Mouse (Mus musculus): ENCODE data around the gene Ppp6r2. TPM values are rescaled to one million over a fixed set of nuclear protein-coding genes. Genes with fewer than 3 reads are reported as not detected.

Gene Ppp6r2
- total and polyA plus RNA-seq, 3 experiments = 34.9 to 107 (median 65.5) TPM

- H3K27me3 ChIP-seq (ENCODE audit: insufficient read depth, low read length) = no peaks in the 10 kb centered on the region
- ATAC-seq (ENCODE audit: extremely low read depth, insufficient number of reproducible peaks, low FRiP score, poor library complexity, severe bottlenecking) (no peak), DNase-seq (ENCODE audit: low spot score) (no peak)
- peaks cover 39% of the 10 kb centered on the region for H3K4me1 ChIP-seq (ENCODE audit: insufficient read depth, low read depth, low read length)
- H3K4me3 ChIP-seq (ENCODE audit: low read depth, low read length) = no peak overlapping the region
- TF ChIP-seq GATA2 (IDR thresholded peaks at IDR 0.05; ENCODE audit: borderline replicate concordance, low read depth, low read length) (no peak), CTCF (IDR thresholded peaks at IDR 0.05; ENCODE audit: low read depth, low read length) (no peak), GATA1 (IDR thresholded peaks at IDR 0.05; ENCODE audit: borderline replicate concordance, low read length) (no peak)
- H3K36me3 ChIP-seq (replicated peaks) = peaks cover 92% of the 10 kb centered on the region
- H3K9me3 ChIP-seq (replicated peaks) = no peaks in the 10 kb centered on the region
Observed at GRCm38 (mm10) chr15:89307461-89307860, 96.1 kb downstream of the Ppp6r2 start.

- ATAC-seq (ENCODE audit: extremely low read depth, insufficient number of reproducible peaks, low FRiP score, poor library complexity, severe bottlenecking) = no peak
- Histone ChIP-seq H3K9me3 (replicated peaks) (no peaks in the 10 kb centered on the region), H3K4me3 (ENCODE audit: low read depth, low read length) (no peak overlapping the region), H3K4me1 (ENCODE audit: insufficient read depth, low read depth, low read length) (peaks cover 49% of the 10 kb centered on the region), H3K36me3 (replicated peaks) (peaks cover 92% of the 10 kb centered on the region), H3K27me3 (ENCODE audit: insufficient read depth, low read length) (no peaks in the 10 kb centered on the region)
- no peak for DNase-seq (ENCODE audit: low spot score)
- TF ChIP-seq CTCF (IDR thresholded peaks at IDR 0.05; ENCODE audit: low read depth, low read length) (no peak), POLR2AphosphoS5 (IDR thresholded peaks at IDR 0.05; ENCODE audit: insufficient replicate concordance, low read depth, low read length) (no peak), TAL1 (conservative IDR thresholded peaks at IDR 0.05; ENCODE audit: low read depth, low read length) (no peak), GATA1 (IDR thresholded peaks at IDR 0.05; ENCODE audit: borderline replicate concordance, low read length) (no peak), GATA2 (IDR thresholded peaks at IDR 0.05; ENCODE audit: borderline replicate concordance, low read depth, low read length) (no peak)
Observed at GRCm38 (mm10) chr15:89308406-89309139, 97.2 kb downstream of the Ppp6r2 start.

GRCm38 (mm10) chr15:89309962-89310498, 98.7 kb downstream of the Ppp6r2 start:
- Histone ChIP-seq H3K27me3 (ENCODE audit: insufficient read depth, low read length) (no peaks in the 10 kb centered on the region), H3K4me1 (ENCODE audit: insufficient read depth, low read depth, low read length) (peaks cover 58% of the 10 kb centered on the region), H3K9me3 (replicated peaks) (no peaks in the 10 kb centered on the region), H3K36me3 (replicated peaks) (peaks cover 81% of the 10 kb centered on the region), H3K4me3 (ENCODE audit: low read depth, low read length) (peak overlapping the region; percentile 48; the same call in 1 of the 2 replicates)
- no peak for TF ChIP-seq GATA2 (IDR thresholded peaks at IDR 0.05; ENCODE audit: borderline replicate concordance, low read depth, low read length)
- TF ChIP-seq POLR2AphosphoS5 (IDR thresholded peaks at IDR 0.05; ENCODE audit: insufficient replicate concordance, low read depth, low read length) = no peak
- TF ChIP-seq GATA1 (IDR thresholded peaks at IDR 0.05; ENCODE audit: borderline replicate concordance, low read length) = no peak
- TF ChIP-seq CTCF (IDR thresholded peaks at IDR 0.05; ENCODE audit: low read depth, low read length) = no peak
- TF ChIP-seq TAL1 (conservative IDR thresholded peaks at IDR 0.05; ENCODE audit: low read depth, low read length) = no peak; the same call in 1 of the 2 replicates
- ATAC-seq (ENCODE audit: extremely low read depth, insufficient number of reproducible peaks, low FRiP score, poor library complexity, severe bottlenecking) (peak; percentile 37), DNase-seq (ENCODE audit: low spot score) (peak; percentile 61)

GRCm38 (mm10) chr15:89313359-89313758, 102.0 kb downstream of the Ppp6r2 start:
- Histone ChIP-seq H3K27me3 (ENCODE audit: insufficient read depth, low read length) (no peaks in the 10 kb centered on the region), H3K36me3 (replicated peaks) (peaks cover 47% of the 10 kb centered on the region), H3K4me3 (ENCODE audit: low read depth, low read length) (no peak overlapping the region; the same call in 1 of the 2 replicates), H3K4me1 (ENCODE audit: insufficient read depth, low read depth, low read length) (peaks cover 66% of the 10 kb centered on the region), H3K9me3 (replicated peaks) (no peaks in the 10 kb centered on the region)
- DNase-seq (ENCODE audit: low spot score) (no peak), ATAC-seq (ENCODE audit: extremely low read depth, insufficient number of reproducible peaks, low FRiP score, poor library complexity, severe bottlenecking) (no peak)
- TF ChIP-seq POLR2AphosphoS5 (IDR thresholded peaks at IDR 0.05; ENCODE audit: insufficient replicate concordance, low read depth, low read length) (no peak), TAL1 (conservative IDR thresholded peaks at IDR 0.05; ENCODE audit: low read depth, low read length) (no peak), CTCF (IDR thresholded peaks at IDR 0.05; ENCODE audit: low read depth, low read length) (no peak), GATA2 (IDR thresholded peaks at IDR 0.05; ENCODE audit: borderline replicate concordance, low read depth, low read length) (no peak), GATA1 (IDR thresholded peaks at IDR 0.05; ENCODE audit: borderline replicate concordance, low read length) (no peak)

- H3K27me3 ChIP-seq (ENCODE audit: insufficient read depth, low read length) = no peaks in the 10 kb centered on the region; the same call in 1 of the 2 replicates
- peaks cover 40% of the 10 kb centered on the region for H3K36me3 ChIP-seq (replicated peaks)
- no peak for ATAC-seq (ENCODE audit: extremely low read depth, insufficient number of reproducible peaks, low FRiP score, poor library complexity, severe bottlenecking)
- no peaks in the 10 kb centered on the region for H3K9me3 ChIP-seq (replicated peaks)
- TF ChIP-seq GATA1 (IDR thresholded peaks at IDR 0.05; ENCODE audit: borderline replicate concordance, low read length) = no peak
- H3K4me1 ChIP-seq (ENCODE audit: insufficient read depth, low read depth, low read length) = peaks cover 59% of the 10 kb centered on the region
- no peak for DNase-seq (ENCODE audit: low spot score)
- H3K4me3 ChIP-seq (ENCODE audit: low read depth, low read length) = peak overlapping the region; percentile 96
Observed at GRCm38 (mm10) chr15:89314107-89314506, 102.8 kb downstream of the Ppp6r2 start.

GRCm38 (mm10) chr15:89314511-89315189, 103.3 kb downstream of the Ppp6r2 start:
- DNase-seq (ENCODE audit: low spot score) (peak; percentile 31), ATAC-seq (ENCODE audit: extremely low read depth, insufficient number of reproducible peaks, low FRiP score, poor library complexity, severe bottlenecking) (no peak)
- no peak for TF ChIP-seq POLR2AphosphoS5 (IDR thresholded peaks at IDR 0.05; ENCODE audit: insufficient replicate concordance, low read depth, low read length)
- no peak for TF ChIP-seq GATA1 (IDR thresholded peaks at IDR 0.05; ENCODE audit: borderline replicate concordance, low read length)
- TF ChIP-seq CTCF (IDR thresholded peaks at IDR 0.05; ENCODE audit: low read depth, low read length) = no peak
- no peak for TF ChIP-seq GATA2 (IDR thresholded peaks at IDR 0.05; ENCODE audit: borderline replicate concordance, low read depth, low read length)
- no peak for TF ChIP-seq TAL1 (conservative IDR thresholded peaks at IDR 0.05; ENCODE audit: low read depth, low read length)
- H3K9me3 ChIP-seq (replicated peaks) = no peaks in the 10 kb centered on the region
- H3K27me3 ChIP-seq (ENCODE audit: insufficient read depth, low read length) = no peaks in the 10 kb centered on the region; the same call in none of the 2 replicates
- peaks cover 54% of the 10 kb centered on the region for H3K4me1 ChIP-seq (ENCODE audit: insufficient read depth, low read depth, low read length)
- peak overlapping the region; percentile 96 for H3K4me3 ChIP-seq (ENCODE audit: low read depth, low read length)
- peaks cover 36% of the 10 kb centered on the region for H3K36me3 ChIP-seq (replicated peaks)
